Mouse (Mus musculus) neural tube, embryonic 14.5 days (tissue): ENCODE results near the gene Taf3. TPM values are rescaled to one million over a fixed set of nuclear protein-coding genes. Genes with fewer than 3 reads are reported as not detected.

ENCODE experiments used
- ATAC-seq: fragments of 200-750 bp; cut with Nextera tagmentation; 2 replicates; pipeline ENCODE4 v1.8.0; 2017; ENCODE audit warnings: low read depth, mild to moderate bottlenecking, moderate TSS enrichment, moderate library complexity
- H3K27ac ChIP-seq: fragments of 300-500 bp; sonication (generic); 2 replicates; pipeline ENCODE4 v1.5.1; 2014; ENCODE audit warnings: low read depth, mild to moderate bottlenecking, control low read depth, low read length, moderate library complexity, mixed read lengths
- H3K27me3 ChIP-seq: fragments of 300-500 bp; sonication (generic); 2 replicates; pipeline ENCODE4 v1.6.1; 2014; ENCODE audit warnings: low read length; ENCODE audit not compliant: control insufficient read depth, insufficient read depth
- H3K36me3 ChIP-seq: fragments of 300-500 bp; sonication (generic); 2 replicates; pipeline ENCODE4 v1.6.1; 2014; ENCODE audit warnings: low read length, mixed read lengths; ENCODE audit not compliant: control insufficient read depth, insufficient read depth
- H3K4me1 ChIP-seq: fragments of 300-500 bp; sonication (generic); 2 replicates; pipeline ENCODE4 v1.6.1; 2014; ENCODE audit warnings: low read length; ENCODE audit not compliant: control insufficient read depth, insufficient read depth
- H3K4me2 ChIP-seq: fragments of 300-500 bp; sonication (generic); 2 replicates; pipeline ENCODE4 v1.6.1; 2014; ENCODE audit warnings: mild to moderate bottlenecking, low read depth, low read length, control low read depth
- H3K4me3 ChIP-seq: fragments of 300-500 bp; sonication (generic); 2 replicates; pipeline ENCODE4 v1.5.1; 2014; ENCODE audit warnings: low read depth, low read length, control low read depth, mixed read lengths
- H3K9ac ChIP-seq: fragments of 300-500 bp; sonication (generic); replicated peaks from 2 replicates; pipeline ENCODE4 v1.6.1; 2014; ENCODE audit warnings: low read depth, mild to moderate bottlenecking, control low read depth, low read length, mixed read lengths
- H3K9me3 ChIP-seq: fragments of 300-500 bp; sonication (generic); 2 replicates; pipeline ENCODE4 v1.6.1; 2016; ENCODE audit warnings: low read length; ENCODE audit not compliant: control insufficient read depth
- WGBS: fragments of 180-500 bp; shearing (Covaris S2); extraction: QIAGEN DNeasy Blood & Tissue Kit; methylation state at CpG from one replicate; pipeline ENCODE4 v1.1.7; 2014; 5-methylcytosine and 5-hydroxymethylcytosine counted together
- polyA plus RNA-seq: library from polyadenylated mRNA; unstranded; fragments of >200 nt; fragmentation: Nextera tagmentation; extraction: Ambion mirVana; gene quantifications from 2 replicates; pipeline ENCODE4 v1.2.1, GENCODE M21; 2014

Taf3 gene
- polyA plus RNA-seq: 14.3 and 14.7 TPM in 2 replicates

GRCm38 (mm10) chr2:10048461-10048860 lies at the start of gene Taf3:
Gene Taf3, minus strand, starts transcription at chr2:10048596.
- Histone ChIP-seq H3K36me3 (no peaks in the 10 kb centered on the region), H3K4me3 (peak within 1 kb of the TSS; percentile 89), H3K4me1 (peaks cover 11% of the 10 kb centered on the region), H3K9me3 (no peaks in the 10 kb centered on the region), H3K4me2 (peak within 1 kb of the TSS; percentile 85), H3K9ac (peak within 1 kb of the TSS; percentile 68), H3K27me3 (no peaks in the 10 kb centered on the region), H3K27ac (peak within 1 kb of the TSS; percentile 55)
- peak; percentile 96 for ATAC-seq
- WGBS: under 1% methylated on average over 36 of the region's 36 CpGs

- no peak overlapping the region for H3K27ac ChIP-seq
- H3K4me2 ChIP-seq: no peak overlapping the region
- no peaks in the 10 kb centered on the region for H3K4me1 ChIP-seq
- H3K27me3 ChIP-seq: no peaks in the 10 kb centered on the region
- WGBS: 91% methylated on average over 14 of the region's 14 CpGs
- peaks cover 32% of the 10 kb centered on the region for H3K36me3 ChIP-seq
- no peaks in the 10 kb centered on the region for H3K9me3 ChIP-seq
- no peak for ATAC-seq
- no peak overlapping the region for H3K9ac ChIP-seq
- H3K4me3 ChIP-seq: no peak overlapping the region
These were observed 46.1 kb upstream of the Taf3 start for GRCm38 (mm10) chr2:10094327-10095100.

DNA sequence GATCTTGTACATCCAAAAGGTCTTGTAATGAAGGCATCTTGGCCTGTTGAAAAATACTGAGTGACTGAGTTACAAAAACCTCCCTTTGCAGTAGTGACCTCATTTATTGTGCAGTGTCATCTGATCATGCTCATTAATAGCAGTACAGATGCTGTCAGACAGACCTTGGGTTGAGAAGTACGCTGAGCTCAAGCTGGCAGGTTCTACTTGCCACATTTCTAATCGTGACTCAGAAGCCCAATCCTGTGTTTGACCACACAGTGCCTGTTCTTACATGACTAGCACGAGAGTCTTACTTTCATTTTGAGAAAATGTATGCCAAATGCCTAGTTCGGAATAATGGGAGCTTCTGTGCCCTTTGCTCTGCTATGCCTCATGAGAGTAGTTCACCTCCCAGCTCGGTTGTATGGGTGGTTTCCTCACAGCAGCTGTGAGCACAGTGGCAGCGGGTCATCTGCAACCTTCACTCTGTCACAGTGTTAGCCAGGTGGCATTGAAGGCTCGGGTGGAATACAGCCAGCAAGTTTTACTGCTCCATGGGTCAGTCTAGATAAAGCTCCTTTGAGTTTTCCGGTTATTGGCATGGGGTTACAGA lies 39.0 kb upstream of the Taf3 start:
- H3K36me3 ChIP-seq: peaks cover 29% of the 10 kb centered on the region

DNA sequence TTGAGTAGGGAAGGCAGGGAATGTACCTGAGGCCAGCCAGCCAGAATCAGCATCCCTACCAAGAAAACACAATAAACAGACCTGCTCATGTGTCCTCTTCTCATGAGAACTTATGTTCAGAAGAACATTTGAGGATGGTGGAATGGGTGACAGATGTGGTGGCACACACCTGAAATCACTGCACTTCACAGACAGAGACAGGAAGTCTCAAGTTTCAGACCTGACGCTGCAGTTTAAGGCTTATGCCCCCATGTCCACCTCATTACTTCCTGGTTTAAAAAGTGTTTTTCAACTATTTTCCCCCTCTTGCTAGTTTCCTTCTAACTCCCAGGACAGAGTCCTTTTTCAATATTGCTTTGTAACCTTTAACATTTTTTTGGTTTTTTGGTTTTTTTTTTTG lies 34.3 kb upstream of the Taf3 start:
- Histone ChIP-seq H3K4me3 (no peak overlapping the region), H3K4me1 (peaks cover 22% of the 10 kb centered on the region), H3K27ac (no peak overlapping the region), H3K36me3 (0 out of 2 replicates have a peak, but pooled peaks cover 5% of the 10 kb centered on the region), H3K9me3 (no peaks in the 10 kb centered on the region), H3K9ac (no peak overlapping the region), H3K4me2 (no peak overlapping the region), H3K27me3 (no peaks in the 10 kb centered on the region)
- no peak for ATAC-seq
- WGBS: 84% methylated on average over 1 of the region's 1 CpGs

More for the DNA sequence above, 39.0 kb upstream of the Taf3 start:
- Histone ChIP-seq H3K4me1 (no peaks in the 10 kb centered on the region), H3K27me3 (no peaks in the 10 kb centered on the region), H3K4me3 (no peak overlapping the region), H3K4me2 (no peak overlapping the region), H3K9me3 (no peaks in the 10 kb centered on the region), H3K27ac (no peak overlapping the region), H3K9ac (no peak overlapping the region)
- no peak for ATAC-seq
- 84% methylated on average over 8 of the region's 8 CpGs for WGBS

DNA sequence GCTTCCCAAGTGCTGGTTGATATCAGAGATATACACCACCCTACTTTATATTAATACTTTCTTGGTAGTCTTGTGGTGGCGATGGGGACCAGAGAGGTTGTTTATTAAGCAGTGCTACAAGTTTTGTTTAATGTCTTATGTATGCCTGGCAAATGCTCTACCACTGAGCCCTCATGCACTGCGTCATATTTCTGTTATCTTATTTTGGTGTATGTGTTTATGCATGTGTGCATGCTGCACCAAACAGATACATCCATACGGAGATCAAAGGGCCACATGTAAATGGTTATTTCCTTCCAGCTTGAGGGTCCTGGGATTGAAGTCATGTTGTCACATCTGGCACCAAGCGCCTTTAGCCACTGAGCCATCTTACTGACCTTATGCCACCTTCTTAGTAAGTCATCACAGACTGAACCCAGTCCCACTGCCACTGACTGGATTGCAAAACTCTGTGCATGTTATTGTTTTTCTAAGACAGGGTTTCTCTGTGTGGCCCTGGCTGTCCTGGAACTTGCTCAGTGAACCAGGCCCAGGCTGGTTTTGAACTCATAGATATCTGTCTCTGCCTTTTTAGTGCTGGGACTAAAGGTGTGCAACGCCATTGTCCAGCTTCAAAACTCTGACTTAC lies 33.2 kb upstream of the Taf3 start:
- 91% methylated on average over 5 of the region's 5 CpGs for WGBS

GRCm38 (mm10) chr2:10080310-10081010 lies 32.1 kb upstream of the Taf3 start, which contains the start of the genes Atp5c1 and Kin:
Gene Atp5c1, minus strand, starts transcription at chr2:10080510.
Gene Kin, plus strand, starts transcription at chr2:10080593.
- H3K27ac ChIP-seq: peak within 1 kb of the TSS; percentile 92
- peak within 1 kb of the TSS; percentile 99 for H3K9ac ChIP-seq
- H3K9me3 ChIP-seq: no peaks in the 10 kb centered on the region
- H3K27me3 ChIP-seq: no peaks in the 10 kb centered on the region
- peak; percentile 99 for ATAC-seq
- H3K4me3 ChIP-seq: peak within 1 kb of the TSS; percentile 99
- WGBS: under 1% methylated on average over 49 of the region's 61 CpGs
- peaks cover 22% of the 10 kb centered on the region for H3K4me1 ChIP-seq
- H3K36me3 ChIP-seq: 0 out of 2 replicates have a peak, but pooled peaks cover 5% of the 10 kb centered on the region
- peak within 1 kb of the TSS; percentile 68 for H3K4me2 ChIP-seq

More for the DNA sequence above, 33.2 kb upstream of the Taf3 start:
- H3K4me2 ChIP-seq: peak overlapping the region; percentile 68
- H3K27ac ChIP-seq: no peak overlapping the region
- peaks cover 22% of the 10 kb centered on the region for H3K4me1 ChIP-seq
- H3K9ac ChIP-seq: no peak overlapping the region; the same call in 1 of the 2 replicates
- H3K36me3 ChIP-seq: 0 out of 2 replicates have a peak, but pooled peaks cover 5% of the 10 kb centered on the region
- no peak for ATAC-seq
- H3K9me3 ChIP-seq: no peaks in the 10 kb centered on the region
- no peaks in the 10 kb centered on the region for H3K27me3 ChIP-seq
- peak overlapping the region; percentile 99 for H3K4me3 ChIP-seq

GRCm38 (mm10) chr2:10079745-10080309 lies 31.4 kb upstream of the Taf3 start:
- H3K4me3 ChIP-seq: peak overlapping the region; percentile 99
- 0 out of 2 replicates have a peak, but pooled peaks cover 5% of the 10 kb centered on the region for H3K36me3 ChIP-seq
- peaks cover 22% of the 10 kb centered on the region for H3K4me1 ChIP-seq
- H3K9ac ChIP-seq: peak overlapping the region; percentile 99
- H3K9me3 ChIP-seq: no peaks in the 10 kb centered on the region
- H3K4me2 ChIP-seq: peak overlapping the region; percentile 48
- peak overlapping the region; percentile 92 for H3K27ac ChIP-seq
- ATAC-seq: no peak; the same call in 1 of the 2 replicates
- no peaks in the 10 kb centered on the region for H3K27me3 ChIP-seq
- under 1% methylated on average over 28 of the region's 28 CpGs for WGBS

GRCm38 (mm10) chr2:10076675-10077074 lies 28.3 kb upstream of the Taf3 start:
- ATAC-seq: no peak
- Histone ChIP-seq H3K36me3 (no peaks in the 10 kb centered on the region), H3K9ac (no peak overlapping the region), H3K27me3 (no peaks in the 10 kb centered on the region), H3K4me1 (peaks cover 20% of the 10 kb centered on the region), H3K4me3 (no peak overlapping the region), H3K4me2 (no peak overlapping the region), H3K27ac (no peak overlapping the region), H3K9me3 (no peaks in the 10 kb centered on the region)
- 82% methylated on average over 8 of the region's 8 CpGs for WGBS
